Comparison of ENCODE assay signal across 19 mouse cellular contexts in genomic region chr9:96636423-96637156, GRCm38 (mm10). TPM values are rescaled to one million over a fixed set of nuclear protein-coding genes. Genes with fewer than 3 reads are reported as not detected.
DNase-seq lines count a peak whose midpoint lies in the region; ATAC-seq lines count a peak whose summit lies in the region.
"Had no signal": no experiment of that assay in that cellular context is flagged by ENCODE, and none has a peak within 500 bp of the region (broad histone marks: within the 10 kb centered on the region; RNA-seq: fewer than 3 reads in every experiment).

No protein-coding gene starts in this region.

- no peaks in the 10 kb centered on the region; the same call in 1 of the 2 replicates for H3K27me3 ChIP-seq in splenic B cell, adult 2 months (ENCODE audit: control insufficient read depth, insufficient read depth, low read length, poor library complexity, severe bottlenecking)

- peak overlapping the region; percentile 33 for H3K27ac ChIP-seq in macrophage
- H3K27ac ChIP-seq: forebrain, embryonic 13.5 days; kidney, postnatal 0 days; layer of hippocampus, adult 2 months; stomach, postnatal 0 days had no signal

- peak; percentile 67 for ATAC-seq in common myeloid progenitor, adult 5-6 weeks (replicated peaks; ENCODE audit: low read depth, poor library complexity, severe bottlenecking)
- ATAC-seq: forebrain, embryonic 13.5 days; midbrain, embryonic 16.5 days had no signal

- peak overlapping the region; percentile 5; the same call in 1 of the 2 replicates for H3K4me3 ChIP-seq in macrophage (ENCODE audit: inconsistent target)
- H3K4me3 ChIP-seq: forebrain, embryonic 13.5 days; layer of hippocampus, adult 2 months had no signal

- no peaks in the 10 kb centered on the region for H3K79me2 ChIP-seq in macrophage (ENCODE audit: inconsistent target)

- 2% methylated on average over 8 of the region's 9 CpGs for WGBS in macrophage (ENCODE audit: missing documents)

- H3K36me3 ChIP-seq in macrophage (ENCODE audit: inconsistent target), result no peaks in the 10 kb centered on the region
- H3K36me3 ChIP-seq in splenic B cell, adult 2 months (ENCODE audit: control insufficient read depth, insufficient read depth, low read length, poor library complexity, severe bottlenecking), result no peaks in the 10 kb centered on the region

- peak; percentile 19 to 41 for DNase-seq in spleen, postnatal 36 days (ENCODE audit: low spot score in 2 of 2)
- DNase-seq in spleen, postnatal 10 days (ENCODE audit: low spot score in 2 of 2), result no peak
- peak; percentile 61 for DNase-seq in splenic B cell, adult 2 months (ENCODE audit: low read depth, low spot score)
- no peak for DNase-seq in adrenal gland, postnatal 14 days
- DNase-seq in thymus, postnatal 36 days, result no peak
- DNase-seq in right cerebral cortex, postnatal 14 days, result no peak
- DNase-seq: adrenal gland, postnatal 25 days; cerebellum, adult 18-20 months; gastrocnemius, postnatal 25 days; kidney, adult 11 months; left cerebral cortex, postnatal 4 days; spleen, adult 18-20 months had no signal

RNA-seq across cellular contexts. Expression of gene Rasa2, which starts 5.2 kb away (rescaled TPM):
- total RNA-seq in common myeloid progenitor, adult 5-6 weeks (2017), result 5.5 and 11.3 TPM in 2 replicates
- 100 to 1,000 TPM in 3 of 26 experiments, 10 to 100 TPM in 23; 15.3 to 261 (median 28.7) TPM for total RNA-seq in macrophage (2018; cell fraction: chromatin; rRNA removed)
- total RNA-seq in macrophage (2018; cell fraction: cytosol; rRNA removed), result 10 to 100 TPM in 4 of 26 experiments, 1 to 10 TPM in 22; 4.4 to 32.6 (median 5.8) TPM
- total RNA-seq in macrophage (2018; cell fraction: nucleus; rRNA removed), result 100 to 1,000 TPM in 2 of 26 experiments, 10 to 100 TPM in 23, 1 to 10 TPM in 1; 9.8 to 158 (median 18.3) TPM
- polyA plus RNA-seq in macrophage (2018), result 2.4 to 6.2 TPM (median 3.1 TPM) in 3 replicates
- total RNA-seq in adrenal gland, postnatal 14 days (2021), result 9.7 and 11.9 TPM in 2 replicates

Comparison
In these comparisons a context has a peak if more than half of its experiments do, and no peak if none do; other contexts are left out.
1. DNase-seq: peak in spleen, postnatal 36 days (2 of 2) and splenic B cell, adult 2 months (single experiment); none in spleen, postnatal 10 days (0 of 2), adrenal gland, postnatal 14 days (single experiment), thymus, postnatal 36 days (0 of 2) and right cerebral cortex, postnatal 14 days (single experiment).